Mouse (Mus musculus) adrenal gland, adult 2 months (tissue): ENCODE results near the gene Hsdl1. TPM values are rescaled to one million over a fixed set of nuclear protein-coding genes. Genes with fewer than 3 reads are reported as not detected.

Experiments used
- DNase-seq: peaks from one replicate; pipeline ENCODE4 v3.0.0; 2021
- polyA plus RNA-seq: library from polyadenylated mRNA; depleted of rRNA; stranded (reverse); fragments of >200 nt; gene quantifications from 2 replicates; pipeline ENCODE4 v1.2.3, GENCODE M21; 2012
- total RNA-seq, 2 experiments: library from RNA; stranded (reverse); gene quantifications; 2 replicates each; pipeline ENCODE4 v1.2.3; 2021

The Hsdl1 gene
- total and polyA plus RNA-seq, 3 experiments = 22.8 to 39.3 (median 38.7) TPM

- DNase-seq = no peak
These were observed 5.6 kb upstream of the Hsdl1 start for GRCm38 (mm10) chr8:119580441-119581161.

- no peak for DNase-seq
These were observed 4.1 kb upstream of the Hsdl1 start for GRCm38 (mm10) chr8:119579096-119579495.

GRCm38 (mm10) chr8:119575366-119575726, 363 bp upstream of the Hsdl1 start:
- no peak for DNase-seq

- DNase-seq = no peak
These were observed 2.6 kb downstream of the Hsdl1 start for GRCm38 (mm10) chr8:119572411-119572810.

GRCm38 (mm10) chr8:119571135-119571534, 3.8 kb downstream of the Hsdl1 start:
- no peak for DNase-seq

- no peak for DNase-seq
These were observed 5.1 kb downstream of the Hsdl1 start for GRCm38 (mm10) chr8:119569881-119570280.

- no peak for DNase-seq
These were observed 6.0 kb downstream of the Hsdl1 start for GRCm38 (mm10) chr8:119568951-119569350.

GRCm38 (mm10) chr8:119568251-119568650, 6.7 kb downstream of the Hsdl1 start:
- no peak for DNase-seq

- no peak for DNase-seq
These were observed 8.6 kb downstream of the Hsdl1 start for GRCm38 (mm10) chr8:119566367-119566766.

- no peak for DNase-seq
These were observed 11.1 kb downstream of the Hsdl1 start for GRCm38 (mm10) chr8:119563849-119564251.

GRCm38 (mm10) chr8:119559402-119559720, 15.6 kb downstream of the Hsdl1 start:
- no peak for DNase-seq

- DNase-seq = peak; percentile 99
These were observed 16.2 kb downstream of the Hsdl1 start, which contains the start of gene Mbtps1 for GRCm38 (mm10) chr8:119558603-119559401. Gene Mbtps1 (minus strand): TSS chr8:119558735.

- no peak for DNase-seq
These were observed 17.0 kb downstream of the Hsdl1 start for GRCm38 (mm10) chr8:119557821-119558602.

GRCm38 (mm10) chr8:119557132-119557531, 17.9 kb downstream of the Hsdl1 start:
- no peak for DNase-seq

GRCm38 (mm10) chr8:119555861-119556260, 19.1 kb downstream of the Hsdl1 start:
- DNase-seq = no peak

- peak; percentile 33 for DNase-seq
These were observed 22.0 kb downstream of the Hsdl1 start for GRCm38 (mm10) chr8:119552967-119553366.

- no peak for DNase-seq
These were observed 26.3 kb downstream of the Hsdl1 start for GRCm38 (mm10) chr8:119548560-119549113.

- peak; percentile 26 for DNase-seq
These were observed 27.8 kb downstream of the Hsdl1 start for GRCm38 (mm10) chr8:119547019-119547691.

- DNase-seq = no peak
These were observed 29.2 kb downstream of the Hsdl1 start for GRCm38 (mm10) chr8:119545791-119546190.

GRCm38 (mm10) chr8:119545180-119545579, 29.8 kb downstream of the Hsdl1 start:
- no peak for DNase-seq

GRCm38 (mm10) chr8:119544606-119545005, 30.4 kb downstream of the Hsdl1 start:
- DNase-seq = no peak

- no peak for DNase-seq
These were observed 43.0 kb downstream of the Hsdl1 start for GRCm38 (mm10) chr8:119531973-119532372.
